30 mouse cellular contexts compared by ENCODE assay signal in the genomic region with DNA sequence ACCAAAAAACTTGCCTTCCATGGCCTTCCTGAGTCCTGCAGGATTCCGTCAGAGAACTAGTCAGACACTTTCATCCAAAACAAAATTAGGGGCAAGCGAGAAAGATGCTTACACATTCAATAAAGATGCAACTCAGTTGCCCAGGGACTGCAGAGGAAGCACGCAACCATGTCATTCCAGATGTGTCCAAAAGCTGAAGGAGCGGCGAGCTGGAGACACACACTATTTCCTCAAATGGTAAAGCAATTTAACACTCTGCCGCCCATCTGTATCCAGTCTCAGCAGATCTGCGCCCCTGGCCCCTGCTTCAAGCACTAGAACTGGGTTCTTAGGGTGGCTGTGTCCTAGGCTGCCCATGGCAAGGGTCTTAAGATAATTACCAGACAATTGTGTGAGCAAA.
DNase-seq lines count a peak whose midpoint lies in the region; ATAC-seq and TF ChIP-seq lines count a peak whose summit lies in the region.
"Had no signal": no experiment of that assay in that cellular context is flagged by ENCODE, and none has a peak within 500 bp of the region (broad histone marks: within the 10 kb centered on the region; RNA-seq: fewer than 3 reads in every experiment).

No protein-coding gene starts in this region.

- 0 out of 2 replicates have a peak overlapping the region, but pooled peaks have one; percentile 23 for H3K27ac ChIP-seq in embryonic facial prominence, embryonic 15.5 days (replicated peaks)
- H3K27ac ChIP-seq in embryonic facial prominence, embryonic 10.5 days (replicated peaks), result no peak overlapping the region
- peak overlapping the region; percentile 39; the same call in 1 of the 2 replicates for H3K27ac ChIP-seq in layer of hippocampus, adult 2 months
- no peak overlapping the region for H3K27ac ChIP-seq in intestine, postnatal 0 days (ENCODE audit: low read depth, low read length)
- H3K27ac ChIP-seq: forebrain, embryonic 10.5 days; heart, embryonic 10.5 days; heart, embryonic 15.5 days; hindbrain, embryonic 12.5 days; hindbrain, postnatal 0 days; intestine, embryonic 15.5 days; liver, embryonic 13.5 days; neural tube, embryonic 13.5 days; stomach, embryonic 15.5 days had no signal

- H3K4me2 ChIP-seq in embryonic facial prominence, embryonic 15.5 days (replicated peaks), result no peak overlapping the region
- no peak overlapping the region for H3K4me2 ChIP-seq in intestine, postnatal 0 days (replicated peaks; ENCODE audit: low read depth)
- H3K4me2 ChIP-seq: heart, embryonic 15.5 days; hindbrain, embryonic 12.5 days; intestine, embryonic 15.5 days; liver, embryonic 13.5 days; lung, embryonic 14.5 days; midbrain, embryonic 11.5 days; neural tube, embryonic 13.5 days; stomach, embryonic 15.5 days had no signal

- no peaks in the 10 kb centered on the region for H3K9me3 ChIP-seq in embryonic facial prominence, embryonic 15.5 days (replicated peaks)
- H3K9me3 ChIP-seq in embryonic facial prominence, embryonic 10.5 days, result peaks cover 7% of the 10 kb centered on the region; the same call in 1 of the 2 replicates
- no peaks in the 10 kb centered on the region for H3K9me3 ChIP-seq in intestine, postnatal 0 days (ENCODE audit: control insufficient read depth)
- H3K9me3 ChIP-seq: forebrain, embryonic 10.5 days; heart, embryonic 10.5 days; heart, embryonic 15.5 days; intestine, embryonic 15.5 days; liver, embryonic 13.5 days; stomach, embryonic 15.5 days had no signal

- peaks cover 46% of the 10 kb centered on the region for H3K36me3 ChIP-seq in embryonic facial prominence, embryonic 15.5 days
- H3K36me3 ChIP-seq in embryonic facial prominence, embryonic 10.5 days (replicated peaks), result peaks cover 52% of the 10 kb centered on the region
- H3K36me3 ChIP-seq in intestine, postnatal 0 days (ENCODE audit: control insufficient read depth, insufficient read depth), result peaks cover 12% of the 10 kb centered on the region; the same call in 1 of the 2 replicates

- H3K9ac ChIP-seq in embryonic facial prominence, embryonic 15.5 days, result no peak overlapping the region
- H3K9ac ChIP-seq in intestine, postnatal 0 days (ENCODE audit: low read depth, low read length), result no peak overlapping the region
- H3K9ac ChIP-seq: heart, embryonic 15.5 days; hindbrain, embryonic 12.5 days; intestine, embryonic 15.5 days; liver, embryonic 13.5 days; lung, embryonic 14.5 days; neural tube, embryonic 13.5 days; stomach, embryonic 15.5 days had no signal

- no peaks in the 10 kb centered on the region; the same call in 1 of the 2 replicates for H3K4me1 ChIP-seq in embryonic facial prominence, embryonic 15.5 days
- H3K4me1 ChIP-seq in embryonic facial prominence, embryonic 10.5 days, result no peaks in the 10 kb centered on the region; the same call in 1 of the 2 replicates
- H3K4me1 ChIP-seq in intestine, postnatal 0 days (replicated peaks; ENCODE audit: control insufficient read depth, insufficient read depth, low read length), result no peaks in the 10 kb centered on the region
- H3K4me1 ChIP-seq: forebrain, embryonic 10.5 days; hindbrain, embryonic 12.5 days; intestine, embryonic 15.5 days; neural tube, embryonic 13.5 days; stomach, embryonic 15.5 days had no signal

- H3K4me3 ChIP-seq in embryonic facial prominence, embryonic 15.5 days (replicated peaks), result no peak overlapping the region
- H3K4me3 ChIP-seq in embryonic facial prominence, embryonic 10.5 days, result no peak overlapping the region
- H3K4me3 ChIP-seq in layer of hippocampus, adult 2 months, result no peak overlapping the region
- H3K4me3 ChIP-seq in intestine, postnatal 0 days (ENCODE audit: low read depth, low read length), result no peak overlapping the region
- H3K4me3 ChIP-seq: forebrain, embryonic 10.5 days; heart, embryonic 10.5 days; heart, embryonic 15.5 days; hindbrain, embryonic 12.5 days; intestine, embryonic 15.5 days; liver, embryonic 13.5 days; neural tube, embryonic 13.5 days; stomach, embryonic 15.5 days had no signal

- no peak for ATAC-seq in embryonic facial prominence, embryonic 15.5 days (ENCODE audit: insufficient number of reproducible peaks, low FRiP score, low TSS enrichment, low read depth)
- peak; percentile 33; the same call in 1 of the 2 replicates for ATAC-seq in granulocyte monocyte progenitor cell, adult 5-6 weeks (replicated peaks; ENCODE audit: poor library complexity, severe bottlenecking)
- no peak for ATAC-seq in intestine, postnatal 0 days
- ATAC-seq: forebrain, embryonic 16.5 days; hindbrain, postnatal 0 days; intestine, embryonic 15.5 days had no signal

- no peak for TF ChIP-seq CTCF in layer of hippocampus, adult 2 months (conservative IDR thresholded peaks at IDR 0.05)
- no peak for TF ChIP-seq CTCF in intestine, postnatal 0 days (IDR thresholded peaks at IDR 0.05; ENCODE audit: low read depth)

- no peaks in the 10 kb centered on the region for H3K27me3 ChIP-seq in embryonic facial prominence, embryonic 15.5 days
- H3K27me3 ChIP-seq in embryonic facial prominence, embryonic 10.5 days (replicated peaks; ENCODE audit: low read depth, poor library complexity, severe bottlenecking), result no peaks in the 10 kb centered on the region
- no peaks in the 10 kb centered on the region for H3K27me3 ChIP-seq in intestine, postnatal 0 days (replicated peaks; ENCODE audit: control insufficient read depth, insufficient read depth, low read length)
- H3K27me3 ChIP-seq: heart, embryonic 15.5 days; hindbrain, embryonic 12.5 days; intestine, embryonic 15.5 days; liver, embryonic 13.5 days; neural tube, embryonic 13.5 days; stomach, embryonic 15.5 days had no signal

- 70% methylated on average over 7 of the region's 7 CpGs for WGBS in embryonic facial prominence, embryonic 15.5 days
- 88% methylated on average over 7 of the region's 7 CpGs for WGBS in embryonic facial prominence, embryonic 10.5 days
- 91% methylated on average over 7 of the region's 7 CpGs for WGBS in intestine, postnatal 0 days

- DNase-seq in embryonic facial prominence, embryonic 10.5 days (ENCODE audit: low spot score), result no peak
- no peak for DNase-seq in layer of hippocampus, adult 2 months (ENCODE audit: low spot score in 2 of 2)
- no peak for DNase-seq in layer of hippocampus, postnatal 10 days (ENCODE audit: low spot score in 2 of 2)
- DNase-seq in ovary, postnatal 36 days (ENCODE audit: low spot score), result no peak
- DNase-seq: adrenal gland, postnatal 14 days; cerebellum, adult 18-20 months; cerebellum, postnatal 14 days; gastrocnemius, postnatal 10 days; heart, postnatal 36 days; kidney, adult 9 months; kidney, postnatal 36 days; layer of hippocampus, postnatal 36 days; left cerebral cortex, postnatal 4 days; liver, embryonic 13.5 days; lung, embryonic 14.5 days; lung, postnatal 14 days; thymus, postnatal 14 days had no signal

Comparison
In these comparisons a context has a peak if more than half of its experiments do, and no peak if none do; other contexts are left out.
1. H3K27ac ChIP-seq: peak in embryonic facial prominence, embryonic 15.5 days (single experiment) and layer of hippocampus, adult 2 months (single experiment); none in embryonic facial prominence, embryonic 10.5 days (single experiment) and intestine, postnatal 0 days (single experiment).